Mouse (Mus musculus) ES-Bruce4 (cell line): ENCODE data around the gene Gm498. TPM values are rescaled to one million over a fixed set of nuclear protein-coding genes. Genes with fewer than 3 reads are reported as not detected.

Experiments
- H3K27ac ChIP-seq: 2 replicates; pipeline ENCODE4 v1.5.1; 2012; ENCODE audit warnings: low read length, inconsistent platforms; ENCODE audit not compliant: insufficient read depth
- H3K27me3 ChIP-seq: 2 replicates; pipeline ENCODE4 v1.6.1; 2012; ENCODE audit warnings: mild to moderate bottlenecking, low read length, inconsistent platforms; ENCODE audit not compliant: control insufficient read depth, poor library complexity, insufficient read depth, severe bottlenecking
- H3K36me3 ChIP-seq: 2 replicates; pipeline ENCODE4 v1.6.1; 2012; ENCODE audit warnings: inconsistent platforms, mild to moderate bottlenecking, low read length, moderate library complexity; ENCODE audit not compliant: control insufficient read depth, poor library complexity, insufficient read depth, severe bottlenecking
- H3K4me1 ChIP-seq: one replicate; pipeline ENCODE4 v1.8.1; 2011; ENCODE audit warnings: low read length; ENCODE audit not compliant: control insufficient read depth, insufficient read depth
- H3K4me3 ChIP-seq: 2 replicates; pipeline ENCODE4 v1.5.1; 2011; ENCODE audit warnings: low read depth, mild to moderate bottlenecking, low read length
- H3K9ac ChIP-seq: 2 replicates; pipeline ENCODE4 v1.6.1; 2012; ENCODE audit warnings: low read depth, mild to moderate bottlenecking, inconsistent platforms; ENCODE audit not compliant: poor library complexity, severe bottlenecking
- H3K9me3 ChIP-seq: replicated peaks from 2 replicates; pipeline ENCODE4 v1.6.1; 2012; ENCODE audit warnings: mild to moderate bottlenecking, low read length, inconsistent platforms; ENCODE audit not compliant: control insufficient read depth, poor library complexity, insufficient read depth, severe bottlenecking
- CTCF ChIP-seq: IDR thresholded peaks from one replicate; pipeline ENCODE4 v1.8.1; 2011; ENCODE audit warnings: low read depth, low read length
- EP300 ChIP-seq: IDR thresholded peaks from 2 replicates; pipeline ENCODE4 v1.6.1; 2011; ENCODE audit warnings: low read depth, low read length; ENCODE audit not compliant: insufficient read depth
- POLR2A ChIP-seq: IDR thresholded peaks from one replicate; pipeline ENCODE4 v1.8.1; 2011; ENCODE audit warnings: low read length; ENCODE audit not compliant: insufficient read depth
- polyA plus RNA-seq: library from polyadenylated mRNA; stranded (reverse); fragments of >200 nt; gene quantifications from 2 replicates; pipeline ENCODE4 v1.2.4, GENCODE M21; 2011; ENCODE audit warnings: low read depth; ENCODE audit not compliant: missing spikeins, insufficient read depth, insufficient read length

The Gm498 gene
- polyA plus RNA-seq, 1 experiment: not detected

GRCm38 (mm10) chr7:143939476-143939875 lies 72.8 kb downstream of the Gm498 start:
- Histone ChIP-seq H3K36me3 (no peaks in the 10 kb centered on the region), H3K9me3 (no peaks in the 10 kb centered on the region), H3K9ac (no peak overlapping the region), H3K4me3 (no peak overlapping the region), H3K4me1 (no peaks in the 10 kb centered on the region), H3K27ac (no peak overlapping the region), H3K27me3 (no peaks in the 10 kb centered on the region)
- TF ChIP-seq CTCF (no peak), POLR2A (no peak), EP300 (no peak)

- Histone ChIP-seq H3K4me3 (no peak overlapping the region), H3K9me3 (peaks cover 3% of the 10 kb centered on the region; the same call in 1 of the 2 replicates), H3K9ac (no peak overlapping the region), H3K27me3 (no peaks in the 10 kb centered on the region), H3K27ac (no peak overlapping the region), H3K36me3 (no peaks in the 10 kb centered on the region), H3K4me1 (no peaks in the 10 kb centered on the region)
- TF ChIP-seq EP300 (no peak), POLR2A (no peak)
These were observed 76.5 kb downstream of the Gm498 start for GRCm38 (mm10) chr7:143942941-143943691.

GRCm38 (mm10) chr7:143944421-143944980 lies 77.9 kb downstream of the Gm498 start:
- TF ChIP-seq CTCF: no peak
- no peak for TF ChIP-seq EP300
- TF ChIP-seq POLR2A: no peak
- Histone ChIP-seq H3K9me3 (peaks cover 3% of the 10 kb centered on the region; the same call in 1 of the 2 replicates), H3K27ac (no peak overlapping the region), H3K36me3 (no peaks in the 10 kb centered on the region), H3K27me3 (no peaks in the 10 kb centered on the region), H3K9ac (no peak overlapping the region), H3K4me1 (no peaks in the 10 kb centered on the region), H3K4me3 (no peak overlapping the region)

Other genes starting within 250 kb of the Gm498 start
- gene Tnfrsf26, start 238.1 kb upstream of the Gm498 start, polyA plus RNA-seq: not detected in 2 replicates
- 6.1 and 9.2 TPM in 2 replicates for gene Tnfrsf22, start 217.2 kb upstream of the Gm498 start, polyA plus RNA-seq
- 3.3 and 4.4 TPM in 2 replicates for gene Tnfrsf23, start 181.0 kb upstream of the Gm498 start, polyA plus RNA-seq
- gene Osbpl5, start 109.9 kb upstream of the Gm498 start, polyA plus RNA-seq: 8.2 and 13.0 TPM in 2 replicates
- gene Mrgprg, start 99.8 kb upstream of the Gm498 start, polyA plus RNA-seq: not detected in 2 replicates
- 0.18 and 0.48 TPM in 2 replicates for gene Mrgpre, start 82.3 kb upstream of the Gm498 start, polyA plus RNA-seq
- gene Nadsyn1, start 44.0 kb upstream of the Gm498 start, polyA plus RNA-seq: 8.6 and 12.3 TPM in 2 replicates
- 114 and 117 TPM in 2 replicates for gene Dhcr7, start 43.7 kb upstream of the Gm498 start, polyA plus RNA-seq
- gene Shank2, start 135.1 kb downstream of the Gm498 start, polyA plus RNA-seq: 0.61 and 0.72 TPM in 2 replicates